Mouse (Mus musculus) spleen, postnatal 4 days (tissue): ENCODE measurements around the gene Thap8.

ENCODE experiments used
- DNase-seq, 2 experiments: peaks; one replicate each; pipeline ENCODE4 v3.0.0; 2022; ENCODE audit warnings: low spot score in 2 of 2

Gene Thap8

DNA sequence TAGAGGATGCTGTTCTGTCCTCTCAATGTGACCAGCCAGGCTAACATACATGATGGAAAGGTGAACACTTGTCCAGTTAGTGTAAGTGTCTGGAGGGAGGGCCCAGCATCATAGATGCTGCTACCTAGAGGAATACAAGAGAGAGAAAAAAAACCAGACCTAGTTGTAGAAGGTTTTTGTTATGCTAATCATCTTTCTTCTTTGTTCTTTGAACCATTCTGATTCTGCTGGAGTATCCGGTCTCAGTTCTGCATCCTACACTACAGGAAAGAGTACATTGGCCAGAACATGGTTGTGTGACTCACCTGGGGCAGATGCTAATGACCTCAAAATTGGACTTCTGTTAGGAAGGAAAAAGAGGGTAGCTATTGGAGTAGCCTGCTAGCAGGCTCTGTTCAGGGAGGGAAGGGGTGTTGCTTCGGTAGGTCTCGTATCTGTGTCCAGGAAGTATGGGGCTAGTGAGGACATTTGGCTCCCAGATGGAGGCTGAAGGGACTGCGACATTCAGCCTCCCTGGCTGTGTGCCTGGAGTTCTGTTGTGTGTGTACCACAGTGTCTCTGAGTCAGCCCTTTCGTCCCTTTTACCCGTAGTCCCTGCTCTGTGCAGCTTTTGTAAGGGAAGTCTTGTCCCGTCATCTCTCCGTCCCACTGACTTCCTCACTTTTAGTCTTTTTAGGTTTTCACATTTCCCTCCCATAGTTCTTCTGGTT is 7.0 kb downstream of the Thap8 start:
- no peak for DNase-seq

DNA sequence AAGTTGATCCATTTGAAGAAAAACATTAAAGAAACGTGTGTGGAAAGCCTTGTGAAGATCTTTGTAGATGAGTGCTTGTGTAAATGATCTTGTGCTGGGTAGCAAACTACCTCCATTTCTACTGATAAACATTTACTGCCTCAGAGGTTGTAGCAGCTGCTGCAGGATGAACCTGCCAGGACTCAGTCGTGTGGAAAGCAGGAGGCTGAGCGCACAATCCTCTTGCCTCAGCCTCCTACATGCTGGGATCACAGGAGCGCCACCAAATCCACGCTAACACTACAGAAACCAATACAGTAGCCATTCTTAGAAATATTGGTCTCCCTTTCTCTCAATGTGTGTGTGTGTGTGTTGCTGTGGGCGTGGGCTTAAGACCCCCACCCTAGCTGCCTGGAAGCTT is 8.2 kb downstream of the Thap8 start:
- no peak for DNase-seq

DNA sequence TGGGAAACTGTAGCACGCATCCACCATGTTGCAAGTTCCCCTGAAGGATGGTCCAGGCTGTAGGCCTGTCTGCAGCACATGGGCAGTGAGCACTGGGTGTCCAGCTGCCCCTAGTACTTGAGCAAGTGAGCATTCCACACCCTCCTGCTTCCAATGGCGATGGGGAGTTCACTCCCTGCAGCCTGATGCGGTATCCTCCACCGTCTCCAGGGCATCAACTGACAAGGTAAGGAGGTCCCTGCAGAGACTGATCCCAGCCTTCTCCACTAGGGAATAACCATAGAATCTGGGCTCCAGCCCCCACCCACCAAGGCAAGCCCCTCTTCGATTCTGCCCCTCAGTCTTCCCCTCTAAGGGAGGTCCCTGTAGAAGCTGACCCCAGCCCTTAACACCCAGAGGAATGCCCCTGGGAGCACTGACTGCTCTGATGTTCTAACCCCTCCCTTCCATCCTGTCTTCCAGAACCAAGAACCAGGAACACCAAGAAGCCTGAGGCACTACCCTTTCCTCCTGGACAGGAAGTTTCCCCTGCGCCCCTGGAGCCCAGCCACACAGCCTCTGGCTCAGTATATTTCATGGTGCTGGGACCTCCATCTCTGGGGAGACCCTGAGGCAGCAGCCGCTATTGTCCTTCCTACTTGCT is 9.3 kb downstream of the Thap8 start:
- no peak for DNase-seq

DNA sequence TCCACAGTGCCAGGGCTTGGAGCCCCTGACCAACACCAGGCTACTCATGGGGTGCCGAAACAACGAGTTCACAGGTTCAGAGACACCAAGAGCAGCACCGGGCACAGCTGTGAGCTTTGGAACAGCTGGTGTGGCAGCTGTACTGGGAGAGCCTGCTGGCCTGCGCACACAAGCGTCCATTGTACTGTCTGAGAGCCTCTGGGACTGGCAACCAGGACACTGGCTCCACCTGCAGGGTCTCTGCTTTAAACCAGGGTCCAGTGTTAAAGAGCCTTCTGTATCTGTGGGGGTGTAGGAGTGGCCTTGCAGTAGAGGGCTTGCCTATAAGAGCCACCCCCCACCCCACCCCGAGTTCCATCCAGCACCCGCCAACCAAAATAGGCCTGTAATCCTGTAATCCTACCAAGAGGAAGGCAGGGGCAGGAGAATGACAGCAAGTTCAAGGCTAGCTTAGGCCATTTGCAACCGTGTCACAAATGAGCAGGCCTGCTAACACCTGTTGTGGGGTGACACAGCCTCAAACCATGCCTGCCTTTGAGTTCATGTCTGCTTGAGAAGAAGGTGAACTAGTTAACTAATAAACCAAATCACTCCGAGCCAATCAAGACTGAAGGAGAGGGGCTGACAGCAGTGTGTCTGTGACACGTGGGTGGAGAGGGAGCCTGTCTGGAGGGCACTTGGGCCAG is 10.0 kb downstream of the Thap8 start:
- no peak for DNase-seq

DNA sequence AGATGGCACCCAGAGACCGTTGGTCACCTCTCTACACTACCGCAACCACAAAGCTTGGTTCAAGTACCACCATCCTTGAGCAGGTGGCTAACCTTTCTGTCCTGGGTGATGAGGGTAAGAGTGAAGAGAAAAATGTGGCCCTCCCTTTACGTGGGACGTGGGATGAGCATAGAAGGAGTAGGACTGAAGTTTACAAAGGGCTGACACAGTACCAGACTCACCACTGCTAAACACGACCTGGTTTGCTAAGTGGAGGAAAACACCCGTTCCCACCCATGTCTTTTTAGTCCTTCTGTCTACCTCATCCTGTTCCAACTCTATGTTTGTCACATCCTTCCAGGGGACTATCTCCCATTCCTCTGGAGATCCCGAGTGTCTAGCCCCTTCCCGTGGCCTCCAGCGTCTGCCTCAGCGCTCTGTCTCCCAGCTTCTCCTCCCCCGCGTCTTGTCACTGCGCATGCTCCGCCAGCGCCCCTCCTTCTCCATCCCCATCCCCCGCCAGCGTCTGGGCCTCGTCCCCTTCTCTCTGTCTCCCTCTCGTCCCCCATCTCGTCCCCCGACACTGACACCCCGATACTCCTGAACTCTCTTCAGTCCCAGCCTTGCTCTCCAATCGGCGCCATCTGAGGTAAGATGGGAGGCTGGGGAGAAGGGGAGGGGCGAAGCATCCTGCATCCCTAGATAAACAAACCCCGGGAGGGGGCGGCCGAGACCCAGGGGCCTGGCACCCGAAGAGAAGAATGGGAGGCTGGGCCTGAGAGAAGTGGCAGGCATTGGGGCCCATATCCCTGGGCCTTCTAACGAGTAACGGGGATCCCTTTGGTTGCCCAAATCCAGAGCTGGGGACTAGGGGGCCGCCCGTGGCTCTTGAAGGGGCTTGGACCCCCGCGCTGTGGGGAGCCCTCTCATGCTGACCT is 11.6 kb downstream of the Thap8 start, which contains the start of gene Clip3:
Clip3 (plus strand) TSS at position 514 of the 917 bp plus-strand sequence.
- DNase-seq = no peak

DNA sequence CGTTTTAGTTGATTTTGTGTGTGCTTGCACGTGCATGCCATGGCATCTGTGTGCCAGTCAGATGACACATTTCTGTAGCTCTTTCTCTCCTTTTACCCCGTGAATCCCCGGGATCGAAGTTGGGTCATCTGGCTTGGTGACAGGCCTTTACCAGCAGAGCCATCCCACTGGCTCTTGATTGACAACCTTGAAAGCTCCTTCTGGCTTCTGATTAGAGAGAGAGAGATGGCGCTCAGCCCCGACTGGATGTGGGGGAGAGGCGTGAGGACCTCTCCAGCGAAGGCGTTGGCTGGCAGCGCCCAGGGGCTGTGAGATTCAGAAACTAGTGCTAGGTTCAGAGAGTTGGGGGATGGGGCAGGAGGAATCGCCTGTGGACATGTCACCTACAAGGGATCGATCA is 13.9 kb downstream of the Thap8 start:
- no peak for DNase-seq

DNA sequence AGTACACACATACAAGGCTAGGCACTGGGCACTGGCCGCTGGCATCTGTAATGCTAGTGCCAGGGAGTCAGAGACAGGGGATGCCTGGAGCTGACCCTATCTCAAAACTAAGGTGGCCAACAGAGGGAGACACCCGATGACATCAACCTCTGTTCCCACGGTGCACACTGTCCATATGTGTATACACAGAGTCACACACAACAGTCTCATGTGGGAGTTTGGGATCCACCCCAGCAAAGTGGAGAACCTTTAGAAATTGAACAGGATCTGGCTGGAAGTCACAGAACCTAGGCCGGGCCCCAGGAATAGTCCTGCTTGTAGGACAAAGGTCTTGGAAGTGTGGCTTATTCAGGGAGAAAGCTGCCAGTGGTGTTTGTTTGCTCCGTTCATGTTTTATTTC is 14.4 kb downstream of the Thap8 start:
- no peak for DNase-seq

DNA sequence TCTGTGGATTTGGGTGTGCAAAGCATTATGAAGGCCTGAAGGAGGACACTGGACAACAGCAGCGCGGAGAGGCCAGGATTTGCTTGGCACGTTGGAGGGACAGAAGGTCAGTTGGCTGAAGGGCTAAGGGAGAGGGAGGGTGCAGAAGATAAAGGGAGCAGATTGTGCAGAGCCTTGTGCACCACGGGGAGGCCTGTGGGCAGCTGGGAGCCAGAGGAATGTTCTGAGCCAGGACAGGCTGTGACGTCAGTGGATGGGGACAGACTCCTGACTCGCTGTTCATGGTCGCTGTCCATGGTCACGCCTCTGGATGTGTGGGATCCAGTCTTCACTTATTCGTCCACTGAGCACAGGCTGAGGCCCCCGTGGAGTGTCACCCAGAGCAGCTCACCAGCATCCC is 15.2 kb downstream of the Thap8 start:
- no peak for DNase-seq

DNA sequence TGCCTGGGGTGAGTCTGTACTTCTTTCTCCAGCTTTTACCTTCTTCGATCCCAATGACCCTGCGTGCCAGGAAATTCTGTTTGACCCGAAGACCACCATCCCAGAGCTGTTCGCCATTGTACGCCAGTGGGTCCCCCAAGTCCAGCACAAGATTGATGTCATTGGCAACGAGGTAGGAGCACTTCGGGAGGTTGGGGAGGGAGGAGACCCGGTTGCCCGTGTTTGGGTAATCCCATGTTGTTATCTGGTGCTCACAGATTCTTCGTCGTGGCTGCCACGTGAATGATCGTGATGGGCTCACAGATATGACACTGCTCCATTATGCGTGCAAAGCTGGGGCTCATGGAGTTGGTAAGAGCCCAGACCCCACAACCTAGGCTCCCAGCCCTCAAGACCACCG is 16.9 kb downstream of the Thap8 start:
- DNase-seq = no peak

DNA sequence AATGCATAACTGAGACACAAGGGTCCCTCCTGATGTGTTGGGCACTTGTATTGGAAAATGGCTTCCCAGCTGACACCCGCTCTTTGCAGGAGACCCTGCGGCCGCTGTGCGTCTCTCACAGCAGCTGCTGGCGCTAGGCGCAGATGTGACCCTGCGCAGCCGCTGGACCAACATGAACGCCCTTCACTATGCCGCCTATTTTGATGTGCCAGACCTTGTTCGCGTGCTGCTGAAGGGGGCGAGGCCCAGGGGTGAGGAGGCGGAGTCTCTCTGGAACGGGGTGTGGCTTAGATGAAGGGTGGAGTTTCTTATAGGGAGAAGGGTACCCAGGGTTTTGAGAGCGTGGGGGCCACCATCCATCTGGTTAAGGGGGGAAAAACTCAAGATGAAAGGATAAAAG is 17.4 kb downstream of the Thap8 start:
- DNase-seq = no peak

DNA sequence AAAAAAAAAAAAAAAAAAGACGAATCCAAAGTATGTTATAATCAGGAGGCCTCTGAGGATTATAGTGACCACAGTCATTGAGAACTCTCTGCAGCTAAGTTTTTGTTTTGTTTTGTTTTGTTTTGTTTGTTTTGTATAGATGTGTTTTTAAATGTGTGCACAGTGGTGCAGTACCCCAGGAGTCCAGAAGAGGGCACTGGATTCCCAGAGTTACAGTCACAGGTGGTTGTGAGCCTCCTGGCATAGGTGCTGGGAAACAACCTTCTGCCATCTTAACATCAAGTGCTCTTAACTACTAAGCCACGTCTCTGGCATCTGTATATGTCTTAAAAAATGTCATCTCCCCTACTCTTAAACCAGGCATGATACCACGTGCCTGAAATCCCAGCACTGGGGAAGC is 21.0 kb downstream of the Thap8 start:
- DNase-seq = no peak

DNA sequence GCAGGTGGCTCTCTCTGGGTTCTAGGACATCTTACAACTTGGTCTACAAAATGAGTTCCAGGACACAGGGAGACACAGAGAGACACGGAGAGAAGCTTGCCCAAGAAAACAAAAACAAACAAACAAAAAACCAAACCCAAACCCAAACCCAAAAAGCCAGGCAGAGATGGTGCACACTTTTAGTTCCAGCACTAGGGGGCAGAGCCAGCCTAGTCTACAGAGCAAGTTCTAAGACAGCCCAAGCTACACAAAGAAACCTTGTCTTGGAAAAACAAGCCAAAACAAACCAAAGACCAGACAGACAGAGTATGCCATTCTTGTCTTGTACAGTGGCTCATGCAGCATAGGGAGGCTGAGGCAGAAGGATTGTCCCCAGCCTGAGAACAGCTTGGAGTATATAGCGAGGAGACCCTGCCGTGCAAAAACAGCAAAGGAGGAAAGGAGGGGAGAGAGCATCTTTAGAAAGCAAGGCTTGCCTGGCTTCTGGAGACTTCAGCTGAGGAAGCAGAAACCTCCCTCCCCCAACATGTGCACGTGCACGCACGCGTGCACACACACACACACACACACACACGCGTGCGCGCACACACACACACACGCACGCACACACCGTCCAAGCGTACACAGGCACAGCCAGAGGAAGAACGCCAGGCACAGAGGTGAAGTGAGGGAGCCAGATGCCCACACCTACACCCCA is 26.3 kb downstream of the Thap8 start:
- no peak for DNase-seq

DNA sequence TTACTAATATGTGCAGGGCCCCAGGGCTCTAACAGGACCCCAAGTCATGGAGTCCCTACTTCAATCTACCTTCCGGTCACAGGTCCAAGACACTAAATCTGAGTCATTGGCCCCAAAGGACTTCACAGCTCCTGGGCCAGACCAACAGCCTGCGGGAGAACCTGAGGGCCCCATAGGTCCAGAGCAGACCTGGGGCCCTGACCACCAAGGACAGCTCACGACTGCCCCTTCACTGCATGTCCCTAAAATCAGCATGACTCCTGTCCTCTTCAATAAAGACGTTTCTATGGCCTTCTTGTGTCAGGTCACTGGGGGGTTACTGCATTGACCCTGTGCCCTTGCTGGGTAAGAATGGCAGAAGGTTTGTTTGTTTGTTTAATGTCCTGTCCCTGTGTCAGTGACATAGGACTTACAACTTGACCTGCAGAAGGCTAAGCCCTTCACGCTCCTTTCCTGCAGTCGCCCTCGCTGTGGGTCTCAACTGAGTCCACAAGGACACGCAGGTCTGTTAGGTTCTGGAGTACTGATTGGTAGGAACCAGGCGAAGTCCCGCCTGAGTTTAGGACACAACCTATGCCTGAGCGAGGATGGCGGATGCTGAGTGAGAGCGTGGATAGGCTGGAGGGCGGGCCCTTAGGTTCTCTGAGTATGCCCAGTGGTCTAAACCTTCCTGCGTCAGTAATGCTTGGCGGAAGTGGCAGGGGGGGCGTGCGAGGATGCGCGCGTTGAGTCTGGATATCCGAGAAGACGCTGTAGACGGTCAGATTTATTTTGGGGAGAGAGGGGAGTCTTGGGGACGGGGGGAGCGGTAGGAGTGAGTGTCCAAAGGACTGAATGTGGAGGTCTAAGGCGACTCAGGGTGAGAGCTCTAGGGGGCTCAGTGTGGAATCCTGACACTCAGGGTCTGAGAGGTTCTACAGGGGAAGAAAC is 28.4 kb downstream of the Thap8 start, which contains the start of gene Alkbh6:
Alkbh6 (plus strand) TSS at position 642 of the 930 bp plus-strand sequence.
- peak; percentile 85 to 89 for DNase-seq

DNA sequence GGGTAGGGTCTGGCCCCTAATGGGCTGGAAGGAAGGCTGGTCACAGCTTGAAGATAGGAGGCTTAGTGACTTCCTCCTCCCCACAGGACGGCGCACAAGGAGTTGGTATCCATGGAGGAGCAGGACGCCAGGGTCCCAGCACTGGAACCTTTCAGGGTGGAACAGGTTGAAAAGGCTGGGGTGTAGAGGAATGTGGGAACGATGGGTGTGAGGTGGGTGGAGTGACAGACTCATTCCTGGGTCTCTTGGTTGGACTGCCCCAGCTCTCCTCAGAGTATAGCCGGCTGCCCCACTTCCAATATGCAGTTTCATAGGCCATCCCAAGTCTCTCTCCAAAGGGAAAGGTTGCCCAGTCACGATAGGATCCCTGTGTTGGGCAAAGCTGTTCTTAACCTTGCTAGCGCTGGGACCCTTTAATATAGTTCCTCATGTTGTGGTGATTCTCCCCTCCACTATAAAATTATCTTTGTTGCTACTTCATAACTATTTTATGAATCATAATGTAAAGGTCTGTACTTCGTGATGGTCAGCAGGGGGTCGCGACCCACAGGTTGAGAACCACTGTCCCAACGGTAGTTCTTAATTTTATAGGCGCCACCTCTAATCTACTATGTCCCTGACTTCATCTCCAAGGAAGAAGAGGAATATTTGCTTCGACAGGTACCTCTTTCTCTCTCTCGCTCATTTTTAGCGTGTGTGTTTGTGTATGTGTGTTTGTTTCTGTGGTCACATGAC is 29.7 kb downstream of the Thap8 start:
- no peak for DNase-seq

DNA sequence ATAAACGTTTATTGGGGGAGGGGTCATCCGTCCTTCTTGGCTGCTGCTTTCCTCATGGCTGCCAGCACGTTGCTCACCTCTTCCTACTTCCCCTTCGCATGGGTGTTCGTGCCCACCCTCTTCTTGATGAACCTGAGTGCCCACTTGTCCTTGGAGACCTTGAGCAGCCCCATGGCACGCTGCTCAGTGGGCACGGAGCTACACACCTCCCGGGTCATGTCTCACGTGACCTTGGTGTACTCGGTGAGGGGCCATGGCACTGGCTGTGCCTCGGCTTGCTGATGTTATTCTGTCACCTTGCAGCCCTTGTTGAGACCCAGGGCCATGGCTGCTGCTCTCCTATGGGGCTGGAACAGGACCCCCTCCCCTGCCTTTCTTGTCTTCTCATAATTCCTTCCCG is 30.2 kb downstream of the Thap8 start:
- DNase-seq = no peak

DNA sequence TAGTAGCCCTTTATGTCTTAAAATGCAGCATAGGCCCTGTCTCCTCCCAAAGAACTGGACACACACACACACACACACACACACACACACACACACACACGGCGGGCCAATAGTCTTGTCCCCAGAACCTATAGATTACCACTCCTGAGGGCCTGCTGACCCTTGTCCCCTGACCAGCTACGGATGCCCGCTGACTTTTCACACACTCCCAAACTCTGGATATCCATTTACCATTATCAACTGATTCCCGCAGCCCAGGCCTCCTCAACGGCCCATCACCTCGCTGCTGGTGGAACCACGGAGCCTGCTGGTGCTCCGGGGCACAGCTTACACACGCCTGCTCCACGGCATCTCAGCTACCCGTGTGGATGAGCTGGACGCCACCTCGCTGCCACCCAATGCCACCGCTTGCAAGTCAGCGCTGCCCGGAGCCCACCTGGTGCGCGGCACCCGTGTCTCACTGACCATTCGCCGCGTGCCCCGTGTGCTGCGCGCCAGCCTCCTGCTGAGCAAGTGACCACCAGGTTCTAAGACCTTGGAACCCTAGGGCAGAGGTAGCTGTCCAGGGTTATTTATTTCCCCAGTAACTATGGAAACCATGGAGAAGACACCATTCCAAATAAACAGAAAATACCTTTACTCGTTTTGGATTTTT is 33.9 kb downstream of the Thap8 start:
- no peak for DNase-seq

DNA sequence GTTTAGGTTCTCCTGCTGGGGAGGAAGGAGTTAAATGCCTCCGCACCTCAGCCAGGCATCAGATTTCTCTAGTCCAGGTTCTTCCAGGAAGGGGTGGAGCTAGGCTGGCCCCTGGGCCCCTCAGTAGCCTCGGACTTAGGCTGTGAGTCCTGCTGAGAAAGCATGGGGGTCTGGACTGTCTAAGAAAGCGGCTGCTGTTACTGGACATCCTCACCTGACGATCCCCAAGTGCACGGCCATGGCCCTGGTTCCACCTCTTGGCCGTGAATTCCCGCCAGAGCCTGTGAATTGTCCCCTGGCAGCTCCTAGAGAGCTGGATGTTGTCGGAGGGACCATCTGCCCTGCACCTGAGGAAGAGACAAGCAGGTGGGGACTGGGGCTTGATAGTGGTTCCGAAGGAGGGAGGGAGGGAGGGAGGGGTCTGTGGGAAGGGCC is 34.8 kb downstream of the Thap8 start, which contains the start of gene Syne4:
Syne4 (plus strand) TSS at position 87 of the 435 bp plus-strand sequence.
- no peak for DNase-seq
